Mouse (Mus musculus): ENCODE results near the gene Prss37.

The Prss37 gene

GRCm38 (mm10) chr6:40519408-40519807, at the start of gene Prss37:
Prss37 (minus strand) TSS chr6:40519508.
- no peak for DNase-seq (ENCODE audit: low read depth)

DNA sequence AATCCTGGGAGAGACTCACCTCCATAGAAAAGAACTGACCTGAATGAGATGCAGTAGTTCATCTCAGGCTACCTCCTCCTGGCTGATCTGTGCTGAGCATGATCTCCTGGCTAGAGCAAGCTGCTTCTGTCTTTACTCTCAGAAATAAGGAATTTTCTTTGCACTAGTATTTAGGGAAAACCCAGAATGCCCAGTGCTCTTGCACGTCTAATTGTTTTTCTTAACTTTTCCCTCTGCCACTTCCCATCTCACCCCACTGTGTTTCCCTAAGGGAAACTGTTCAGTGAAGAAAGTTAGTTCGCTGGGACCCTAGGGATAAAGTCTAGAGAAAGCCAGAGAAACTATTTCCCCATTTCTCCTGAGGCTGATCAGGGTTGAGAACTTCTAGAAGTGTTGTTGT, 35.6 kb upstream of the Prss37 start, which contains the start of gene Olfr461:
Olfr461 (minus strand) TSS at position 101 of the 400 bp plus-strand sequence.
- no peak for DNase-seq (ENCODE audit: low read depth)

GRCm38 (mm10) chr6:40544690-40545089, 25.4 kb upstream of the Prss37 start:
- DNase-seq (ENCODE audit: low read depth), result no peak

GRCm38 (mm10) chr6:40493229-40493628, 26.1 kb downstream of the Prss37 start, which contains the start of gene Tas2r108:
Tas2r108 (plus strand) TSS chr6:40493529.
- no peak for DNase-seq (ENCODE audit: low read depth)

- no peak for DNase-seq (ENCODE audit: low read depth)
These were observed 28.4 kb downstream of the Prss37 start, which contains the start of gene Tas2r137 for GRCm38 (mm10) chr6:40490933-40491332. Tas2r137 (plus strand) TSS chr6:40491233.

DNA sequence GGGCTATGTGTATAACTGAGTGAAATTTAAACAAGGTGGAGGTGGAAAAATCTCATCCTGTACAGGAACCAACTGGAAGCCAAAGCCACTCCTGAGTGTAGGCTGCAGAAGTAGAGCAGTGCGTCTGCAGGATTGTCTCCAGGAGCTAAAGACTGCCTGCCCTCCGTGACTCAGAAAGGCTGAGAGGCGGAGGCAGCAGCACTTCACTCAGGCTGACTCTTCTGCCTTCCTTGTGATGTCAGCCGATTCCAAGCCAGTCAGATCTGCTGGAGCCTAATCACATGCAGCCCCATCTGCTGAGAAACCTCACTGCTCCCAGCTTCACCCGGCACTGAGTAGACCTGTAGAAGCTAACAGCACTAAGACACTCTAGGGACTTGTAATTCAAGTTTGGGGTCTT, 37.0 kb downstream of the Prss37 start:
- no peak for DNase-seq (ENCODE audit: low read depth)

DNA sequence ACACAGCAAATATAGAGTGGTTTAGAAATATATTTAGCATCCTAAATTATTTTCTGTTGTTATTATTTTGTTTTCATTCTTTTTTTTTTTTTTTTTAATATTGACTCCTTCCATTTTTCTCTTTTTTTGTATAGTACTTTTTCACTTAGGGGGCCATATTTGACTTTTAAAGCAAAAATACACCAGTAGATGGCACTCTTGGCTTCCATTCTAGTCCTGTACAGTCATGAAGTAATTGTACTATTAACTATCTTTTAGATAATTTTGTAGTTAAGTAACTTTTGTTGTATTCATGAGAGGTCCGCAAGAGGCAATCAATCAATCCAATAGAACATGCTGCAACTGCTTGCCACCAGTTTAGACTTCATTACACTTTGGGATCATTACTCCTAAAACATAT, 39.6 kb downstream of the Prss37 start:
- no peak for DNase-seq (ENCODE audit: low read depth)

DNA sequence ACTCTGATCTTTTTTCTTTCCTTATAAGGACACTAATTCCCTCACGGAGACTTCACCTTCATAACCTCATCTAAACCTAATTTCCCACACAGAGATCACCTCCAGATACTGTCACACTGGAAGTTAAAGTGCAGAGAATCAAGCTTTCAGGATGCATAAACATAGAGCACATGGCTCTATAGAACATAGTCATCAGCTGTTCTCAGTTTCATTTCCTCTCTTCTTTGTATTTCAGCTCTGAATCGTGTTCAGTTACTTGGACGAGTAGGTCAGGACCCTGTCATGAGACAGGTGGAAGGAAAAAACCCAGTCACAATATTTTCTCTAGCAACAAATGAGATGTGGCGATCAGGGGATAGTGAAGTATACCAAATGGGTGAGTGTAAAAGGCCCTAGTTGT, 43.2 kb downstream of the Prss37 start:
- DNase-seq (ENCODE audit: low read depth), result no peak

GRCm38 (mm10) chr6:40471720-40472010, 47.6 kb downstream of the Prss37 start:
- no peak for DNase-seq (ENCODE audit: low read depth)

GRCm38 (mm10) chr6:40470916-40471719, 48.2 kb downstream of the Prss37 start, which contains the start of gene Ssbp1:
Ssbp1 (plus strand) TSS chr6:40471352.
- peak; percentile 84 for DNase-seq (ENCODE audit: low read depth)

DNA sequence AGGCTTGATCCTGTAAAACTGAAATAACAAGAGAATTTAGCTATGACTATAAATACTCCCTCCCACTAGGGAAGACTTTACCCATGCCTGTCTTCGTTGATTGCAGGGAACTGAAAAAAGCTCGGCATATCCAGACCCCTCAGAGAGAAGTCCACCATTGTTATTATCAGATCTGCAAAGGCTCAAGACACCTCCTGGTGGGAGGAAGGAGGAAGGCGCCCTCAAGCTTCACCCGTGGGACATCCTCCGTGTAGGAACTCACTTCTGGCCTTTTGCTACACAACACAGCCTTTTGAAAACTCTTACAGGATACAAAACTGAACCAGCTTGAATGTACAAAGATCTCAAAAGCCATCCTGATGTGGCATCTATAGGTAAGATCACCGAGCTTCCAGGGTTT, 53.6 kb downstream of the Prss37 start:
- DNase-seq (ENCODE audit: low read depth), result no peak
